Mouse (Mus musculus): ENCODE data around the gene Cbx6.
A peak's percentile ranks its signal among the peaks of the same experiment; 100 is the strongest.

Gene Cbx6

DNA sequence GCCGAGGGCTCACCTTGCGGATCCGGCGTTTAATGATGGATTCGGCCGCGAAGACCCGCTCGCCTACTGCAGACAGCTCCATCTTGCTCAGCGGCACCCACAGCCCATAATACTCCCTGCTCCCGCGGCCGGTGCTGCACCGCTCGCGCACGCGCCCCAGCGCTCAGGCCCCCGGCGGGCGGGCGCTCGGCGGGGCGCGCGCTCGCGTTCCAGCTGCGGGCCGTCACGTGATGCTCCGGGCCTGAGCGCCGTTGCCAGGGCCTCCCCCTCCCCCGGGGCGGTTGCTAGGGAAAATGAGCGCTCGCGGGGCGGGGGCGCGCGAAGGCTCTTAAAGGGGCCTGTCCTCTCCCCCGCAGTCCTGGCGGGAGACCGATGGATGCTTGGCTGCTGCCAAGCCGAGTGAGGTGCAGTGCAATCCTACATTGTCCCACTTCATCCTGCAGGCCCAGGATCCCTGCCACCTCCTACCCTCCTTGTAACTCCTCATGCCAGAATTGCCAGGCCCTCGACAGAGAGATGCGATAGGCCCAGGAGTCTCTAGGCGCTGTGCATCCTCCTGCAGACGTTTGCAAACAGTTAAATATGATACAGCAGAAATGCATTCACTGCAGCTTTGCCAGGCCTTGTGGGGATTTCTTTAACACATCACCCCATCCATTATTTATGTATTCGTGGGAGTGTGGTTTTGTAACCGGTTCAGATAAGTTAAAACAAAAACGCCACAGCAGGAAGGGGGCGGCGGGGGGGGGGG, at the start of gene Cbx6, which contains the start of gene Npcd:
Cbx6 (minus strand) TSS at position 559 of the 751 bp plus-strand sequence.
Npcd (minus strand) TSS at position 108 of the 751 bp plus-strand sequence.
- DNase-seq (ENCODE audit: low spot score) = peak; percentile 99

GRCm38 (mm10) chr15:79883352-79883822, 48.9 kb upstream of the Cbx6 start:
- DNase-seq (ENCODE audit: low spot score) = peak; percentile 94

DNA sequence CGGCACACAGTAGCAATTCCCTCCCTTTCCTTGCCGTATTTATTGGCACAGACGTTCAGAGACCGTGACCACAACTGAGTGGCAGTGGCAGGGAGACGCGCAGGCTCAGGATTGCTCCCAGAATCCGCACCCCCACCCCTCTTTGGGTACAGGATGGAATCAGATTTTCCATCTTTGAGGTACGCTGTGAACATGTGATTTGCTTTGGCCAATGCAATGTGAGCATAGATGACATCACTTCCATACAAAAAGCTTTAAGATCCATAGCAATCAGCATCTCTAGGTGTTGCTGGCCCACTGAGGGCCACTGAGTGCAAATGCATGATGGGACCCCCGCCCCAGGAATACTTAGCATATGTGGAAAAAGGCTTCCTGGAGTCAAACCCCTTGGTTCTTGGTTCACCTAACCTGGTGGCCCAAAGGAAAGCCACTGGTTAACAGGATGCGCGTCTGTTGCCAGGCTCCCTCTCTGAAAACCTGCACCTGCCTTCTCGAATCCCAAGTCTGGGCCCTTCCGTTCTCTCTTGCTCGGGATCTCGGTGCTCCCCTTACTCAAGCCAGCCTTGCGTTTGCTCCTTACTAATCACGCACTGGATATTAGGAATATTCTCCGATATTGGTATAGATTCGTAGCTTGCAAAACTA, 48.3 kb upstream of the Cbx6 start:
- DNase-seq (ENCODE audit: low spot score) = no peak

DNA sequence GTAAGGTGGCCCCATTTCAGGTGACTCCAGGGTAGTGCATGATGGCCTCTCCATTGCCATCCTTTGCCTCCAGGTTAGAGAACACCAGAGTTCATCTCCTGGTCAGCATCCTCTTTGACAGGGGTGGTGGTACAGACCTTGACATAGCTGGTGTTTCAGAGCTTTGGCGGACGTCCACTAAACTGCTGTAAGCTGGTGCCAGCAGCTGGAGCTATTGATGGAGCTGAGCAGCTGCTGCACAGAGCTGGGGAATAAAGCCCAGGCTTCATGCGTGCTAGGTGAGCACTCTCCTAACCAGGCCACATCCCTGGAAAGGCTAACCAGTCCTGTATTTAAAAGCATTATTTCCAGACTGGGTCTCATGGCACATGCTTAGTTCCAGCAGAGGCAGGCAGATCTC, 46.0 kb upstream of the Cbx6 start:
- DNase-seq (ENCODE audit: low spot score) = peak; percentile 85

- DNase-seq (ENCODE audit: low spot score) = peak; percentile 95
These were observed 44.8 kb upstream of the Cbx6 start for GRCm38 (mm10) chr15:79879319-79879718.

GRCm38 (mm10) chr15:79878725-79879136, 44.2 kb upstream of the Cbx6 start:
- DNase-seq (ENCODE audit: low spot score) = no peak

GRCm38 (mm10) chr15:79875261-79875995, 40.9 kb upstream of the Cbx6 start:
- no peak for DNase-seq (ENCODE audit: low spot score)

GRCm38 (mm10) chr15:79873995-79874394, 39.5 kb upstream of the Cbx6 start:
- DNase-seq (ENCODE audit: low spot score) = no peak

DNA sequence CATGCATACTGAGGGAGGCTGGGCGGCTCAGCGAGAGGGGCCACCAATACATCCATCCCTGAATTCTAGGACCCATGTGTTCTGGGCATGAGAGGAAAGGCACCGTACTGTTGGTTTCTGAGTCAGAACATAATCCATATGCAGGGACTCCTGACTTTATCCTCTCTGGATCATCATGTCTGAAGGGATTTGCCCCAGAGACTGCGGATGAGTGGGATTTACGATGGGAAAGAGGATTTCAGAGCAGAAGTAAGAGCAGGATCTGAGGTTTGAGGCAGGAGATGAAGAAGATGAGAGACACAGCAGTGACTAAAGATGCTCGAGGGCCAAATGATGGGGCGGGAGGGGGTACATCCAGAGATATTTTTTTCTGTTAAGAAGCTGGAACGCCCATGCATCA, 39.1 kb upstream of the Cbx6 start:
- no peak for DNase-seq (ENCODE audit: low spot score)

DNA sequence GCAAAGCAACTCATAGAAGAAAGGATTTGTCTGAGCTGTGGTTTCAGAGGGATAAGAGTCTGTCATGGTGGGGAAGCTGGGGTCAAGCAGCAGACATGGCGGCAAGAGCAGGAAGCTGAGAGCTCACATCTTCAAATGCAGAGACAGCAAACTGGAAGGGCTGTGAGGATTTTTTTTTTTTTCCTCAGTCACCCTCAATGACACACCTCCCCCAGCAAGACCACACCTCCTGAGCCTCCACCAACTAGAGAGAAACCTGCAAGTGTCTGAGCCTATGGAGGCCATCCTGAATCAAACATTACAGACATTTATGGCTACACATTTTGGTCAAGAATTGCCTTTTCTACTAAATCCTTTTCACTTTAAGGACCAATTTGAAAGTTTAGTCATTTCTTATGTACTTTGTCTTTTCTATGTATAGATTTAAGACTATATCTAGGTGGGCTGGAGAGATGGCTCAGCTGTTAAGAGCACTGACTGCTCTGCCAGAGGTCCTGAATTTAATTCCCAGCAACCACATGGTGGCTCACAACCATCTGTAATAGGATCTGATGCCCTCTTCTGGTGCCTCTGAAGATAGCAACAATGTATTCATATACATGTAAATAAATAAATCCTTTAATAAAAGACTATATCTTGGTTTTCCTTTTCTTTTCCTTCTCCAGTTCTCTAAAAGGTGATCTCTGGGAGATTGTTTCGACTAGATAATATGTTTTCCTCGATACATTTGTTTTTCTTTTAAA, 32.9 kb upstream of the Cbx6 start:
- no peak for DNase-seq (ENCODE audit: low spot score)

DNA sequence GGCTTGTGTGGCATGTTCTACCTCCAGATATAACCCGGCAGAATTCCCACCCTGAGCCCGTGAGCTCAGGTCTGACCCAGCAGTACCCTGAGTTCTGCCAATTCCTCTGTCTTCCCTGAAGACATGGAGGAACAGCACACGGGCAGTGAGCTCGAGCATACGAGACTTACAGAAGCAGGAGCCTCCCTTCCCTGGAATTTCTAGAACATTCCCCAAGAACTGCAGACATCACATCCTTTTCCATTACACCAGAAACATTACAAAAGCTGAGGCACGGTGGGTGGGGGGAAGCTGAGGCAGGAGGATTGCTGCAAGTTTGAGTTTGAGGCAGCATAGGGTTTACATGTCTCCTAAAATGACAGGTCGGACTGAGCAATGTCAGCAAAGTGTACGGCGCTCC, 25.3 kb upstream of the Cbx6 start:
- DNase-seq (ENCODE audit: low spot score) = no peak

DNA sequence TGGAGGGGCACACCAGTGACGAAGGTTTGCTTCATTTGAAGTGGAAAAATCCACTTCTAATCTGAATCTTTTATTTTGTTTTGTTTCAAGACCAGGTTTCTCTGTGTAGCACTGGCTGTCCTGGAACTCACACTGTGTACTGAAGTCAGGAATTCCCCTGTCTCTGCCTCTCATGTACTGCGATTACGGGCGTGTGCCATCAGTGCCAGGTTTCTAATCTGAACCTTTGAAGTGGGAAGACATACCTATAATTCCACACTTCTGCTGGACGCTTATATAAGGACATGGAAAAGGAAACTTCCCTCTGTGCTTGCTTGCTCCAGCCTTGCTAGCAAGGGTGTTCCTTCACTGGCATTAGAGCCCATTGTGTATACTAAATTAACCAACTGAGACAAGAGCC, 24.5 kb upstream of the Cbx6 start:
- DNase-seq (ENCODE audit: low spot score) = no peak

- no peak for DNase-seq (ENCODE audit: low spot score)
These were observed 15.7 kb upstream of the Cbx6 start for GRCm38 (mm10) chr15:79850143-79850542.

GRCm38 (mm10) chr15:79847100-79847499, 12.6 kb upstream of the Cbx6 start:
- peak; percentile 61 for DNase-seq (ENCODE audit: low spot score)

- peak; percentile 54 for DNase-seq (ENCODE audit: low spot score)
These were observed 11.5 kb upstream of the Cbx6 start for GRCm38 (mm10) chr15:79845986-79846385.

DNA sequence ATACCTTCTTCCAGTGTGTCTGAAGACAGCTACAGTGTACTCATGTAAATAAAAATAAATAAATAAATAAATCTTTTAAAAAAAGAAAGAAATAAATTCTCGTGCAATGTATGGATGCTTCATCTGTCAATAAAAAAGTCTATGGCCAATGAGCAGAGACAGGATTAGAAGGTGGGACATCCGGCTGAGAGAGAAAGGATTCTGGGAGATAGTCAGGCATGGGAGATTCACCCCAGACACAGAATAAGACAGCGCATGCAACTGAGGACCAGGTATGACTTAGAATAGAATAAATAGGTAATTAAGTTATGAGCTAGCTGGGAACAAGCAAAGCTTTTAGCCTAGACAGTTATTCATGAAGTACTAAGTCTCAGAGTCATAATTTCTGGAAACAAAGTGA, 8.5 kb upstream of the Cbx6 start:
- no peak for DNase-seq (ENCODE audit: low spot score)

DNA sequence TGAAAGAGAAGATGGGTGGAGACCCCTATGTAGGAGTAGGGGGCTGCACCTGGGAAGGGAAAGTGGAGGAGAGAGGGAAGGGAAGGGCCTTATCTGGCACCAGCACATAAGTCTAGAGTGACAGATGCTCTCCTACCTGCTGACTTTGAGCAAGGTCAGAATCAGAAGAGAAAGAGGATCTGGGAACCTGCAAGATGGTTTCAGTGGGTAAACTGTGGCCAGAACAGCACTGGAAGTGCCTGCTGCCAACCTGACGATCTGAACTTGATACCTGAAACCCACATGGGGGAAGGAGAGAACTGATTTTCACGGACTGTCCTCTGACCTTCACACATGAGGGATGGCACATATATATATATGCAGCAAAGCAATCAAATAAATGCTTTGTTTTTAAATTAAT, 5.8 kb upstream of the Cbx6 start:
- no peak for DNase-seq (ENCODE audit: low spot score)

GRCm38 (mm10) chr15:79834881-79835260, 383 bp upstream of the Cbx6 start:
- no peak for DNase-seq (ENCODE audit: low spot score)

DNA sequence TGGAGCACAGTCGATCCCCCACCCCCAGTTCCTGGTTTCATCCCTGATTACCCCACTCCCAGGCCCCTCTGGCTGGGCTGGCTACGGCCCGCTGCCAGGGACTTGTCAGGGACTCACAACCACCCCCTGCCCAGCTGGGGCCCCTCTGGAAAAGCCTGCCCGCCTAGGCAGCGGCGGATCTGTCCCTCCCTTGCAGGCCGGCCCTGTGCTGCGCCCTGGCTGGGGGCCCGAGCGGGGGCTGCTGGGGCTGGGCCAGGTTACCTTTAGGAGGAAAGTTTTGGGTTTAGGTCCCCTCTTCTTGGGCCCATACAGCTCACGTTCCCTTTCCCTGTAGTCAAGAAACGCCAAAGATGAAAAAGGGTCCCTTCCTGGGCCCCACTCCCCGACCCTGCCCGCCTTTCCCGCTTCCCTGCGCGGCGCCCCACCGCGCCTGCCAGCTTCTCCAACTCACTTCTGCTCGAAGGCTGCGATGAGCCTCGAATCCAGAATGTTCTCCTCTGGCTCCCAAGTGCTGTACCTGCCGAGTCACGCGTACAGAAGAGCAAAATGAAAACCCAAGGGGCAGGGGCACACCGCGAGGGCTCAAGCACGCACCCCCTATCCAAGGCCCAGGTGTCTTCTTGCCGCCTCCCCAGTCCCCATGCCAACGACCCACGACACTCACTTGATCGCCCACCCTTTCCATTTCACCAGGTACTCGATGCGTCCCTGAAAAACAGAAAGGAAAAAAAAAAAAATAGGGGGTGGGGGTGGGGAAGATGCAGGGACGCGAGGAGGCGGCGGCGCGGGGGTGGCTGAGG, 1.0 kb downstream of the Cbx6 start:
- DNase-seq (ENCODE audit: low spot score) = no peak

DNA sequence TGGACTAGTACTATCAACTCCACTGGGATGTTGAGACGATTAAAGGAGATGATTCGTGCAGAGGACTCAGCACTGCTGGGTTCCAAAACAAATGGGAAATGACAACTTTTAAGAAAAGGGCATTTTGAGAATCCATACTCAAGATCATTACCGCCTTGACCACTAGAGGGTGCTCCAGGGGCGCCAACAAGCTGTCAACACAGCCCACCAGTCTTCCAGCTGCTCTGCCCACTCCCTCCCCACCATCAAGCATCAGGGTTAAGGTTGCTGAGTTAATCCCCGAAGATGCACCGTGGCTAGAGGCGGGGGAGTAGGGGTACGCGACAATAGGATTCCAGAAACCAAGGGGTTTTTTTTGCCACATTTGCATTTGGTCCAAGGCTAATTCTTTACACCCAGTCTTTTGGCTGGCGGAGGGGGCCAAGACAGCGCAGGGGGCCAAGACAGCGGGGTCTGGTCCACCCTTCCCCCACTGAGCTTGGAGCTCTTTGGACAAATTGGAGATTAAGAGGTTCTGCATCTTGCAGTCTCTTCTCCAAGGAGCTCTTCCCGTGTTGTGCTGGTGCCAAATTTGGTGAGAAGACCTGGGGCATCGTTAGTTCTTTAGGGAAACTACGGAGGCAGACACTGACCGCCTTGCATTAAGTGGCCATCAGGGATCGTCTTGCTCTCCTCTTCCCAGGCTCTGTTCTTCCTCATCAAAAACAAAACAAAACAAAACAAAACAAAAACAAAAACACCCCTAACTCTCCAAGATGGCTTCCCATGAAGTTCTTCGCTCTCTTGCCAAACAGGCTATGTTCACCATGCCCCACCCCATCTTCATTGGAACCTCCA, 2.2 kb downstream of the Cbx6 start:
- peak; percentile 87 for DNase-seq (ENCODE audit: low spot score)
